Mouse (Mus musculus) brain, embryonic 14.5 days (tissue): ENCODE measurements around the gene 2810459M11Rik.

Experiments
- CTCF ChIP-seq: fragments of 200-500 bp; IDR thresholded peaks from 2 replicates; pipeline ENCODE4 v1.5.1; 2012; ENCODE audit warnings: inconsistent platforms, mild to moderate bottlenecking, moderate library complexity, borderline replicate concordance; ENCODE audit not compliant: insufficient read depth, insufficient read length; ENCODE audit errors: extremely low read depth
- POLR2A ChIP-seq: fragments of 200-500 bp; IDR thresholded peaks from 2 replicates; pipeline ENCODE4 v1.6.1; 2012; ENCODE audit warnings: mild to moderate bottlenecking, inconsistent platforms, borderline replicate concordance; ENCODE audit not compliant: poor library complexity, insufficient read depth, insufficient read length, severe bottlenecking; ENCODE audit errors: extremely low read depth

DNA sequence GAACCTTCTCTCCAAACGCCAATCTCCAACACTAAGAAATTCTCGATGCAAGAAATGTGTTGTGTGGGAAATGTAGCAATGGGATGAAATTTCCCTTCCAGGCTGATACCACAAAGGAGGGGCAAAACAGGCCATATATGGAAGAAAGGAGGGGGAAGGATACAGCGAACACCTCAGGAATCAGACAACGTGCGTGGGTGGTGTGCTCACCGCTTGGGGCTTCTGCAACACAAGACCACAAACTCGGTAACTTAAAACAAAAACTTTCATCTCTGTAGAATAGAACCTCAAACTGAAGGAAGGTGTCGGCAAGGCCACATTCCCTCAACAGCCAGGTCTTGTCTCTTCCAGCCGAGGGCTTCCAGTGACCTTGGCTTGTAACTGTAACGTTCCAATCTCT, 40.1 kb upstream of the 2810459M11Rik start:
- TF ChIP-seq POLR2A = no peak
- TF ChIP-seq CTCF = no peak
